Mouse (Mus musculus) midbrain, postnatal 0 days (tissue): ENCODE measurements at regions not wholly inside any gene's neighbourhood (a gene's known extent, or its start where the extent isn't known, plus 50 kb on each side); places are given as distances from the start of the nearest gene placed in this dataset.

ENCODE experiments used
- ATAC-seq: fragments of 200-750 bp; cut with Nextera tagmentation; 2 replicates; pipeline ENCODE4 v1.8.0; 2017; ENCODE audit warnings: moderate number of reproducible peaks, mild to moderate bottlenecking, moderate TSS enrichment, moderate library complexity; ENCODE audit not compliant: low FRiP score
- DNase-seq: peaks from one replicate; pipeline ENCODE4 v3.0.0-alpha.2; 2015; ENCODE audit warnings: low spot score
- H3K27ac ChIP-seq: fragments of 300-500 bp; sonication (generic); 2 replicates; pipeline ENCODE4 v1.5.1; 2014; ENCODE audit warnings: low read depth, mild to moderate bottlenecking, low read length, mixed read lengths
- H3K27me3 ChIP-seq: fragments of 300-500 bp; sonication (generic); 2 replicates; pipeline ENCODE4 v1.6.1; 2014; ENCODE audit warnings: low read length, control low read depth, mixed read lengths; ENCODE audit not compliant: insufficient read depth
- H3K36me3 ChIP-seq: fragments of 300-500 bp; sonication (generic); 2 replicates; pipeline ENCODE4 v1.6.1; 2014; ENCODE audit warnings: low read length, control low read depth, mixed read lengths; ENCODE audit not compliant: insufficient read depth
- H3K4me1 ChIP-seq: fragments of 300-500 bp; sonication (generic); 2 replicates; pipeline ENCODE4 v1.6.1; 2014; ENCODE audit warnings: mild to moderate bottlenecking, control low read depth, antibody characterized with exemption, low read length, mixed read lengths; ENCODE audit not compliant: insufficient read depth
- H3K4me2 ChIP-seq: fragments of 300-500 bp; sonication (generic); 2 replicates; pipeline ENCODE4 v1.6.1; 2014; ENCODE audit warnings: low read depth, mild to moderate bottlenecking, low read length, mixed read lengths; ENCODE audit not compliant: poor library complexity, severe bottlenecking
- H3K4me3 ChIP-seq: fragments of 300-500 bp; sonication (generic); 2 replicates; pipeline ENCODE4 v1.5.1; 2014; ENCODE audit warnings: low read depth, mild to moderate bottlenecking, low read length, moderate library complexity
- H3K9ac ChIP-seq: fragments of 300-500 bp; sonication (generic); replicated peaks from 2 replicates; pipeline ENCODE4 v1.6.1; 2014; ENCODE audit warnings: mild to moderate bottlenecking, low read length, moderate library complexity, mixed read lengths; ENCODE audit not compliant: poor library complexity, severe bottlenecking
- H3K9me3 ChIP-seq: fragments of 300-500 bp; sonication (generic); 2 replicates; pipeline ENCODE4 v1.6.1; 2016; ENCODE audit warnings: low read length, control low read depth
- CTCF ChIP-seq: IDR thresholded peaks from 2 replicates; pipeline ENCODE4 v1.5.1; 2016; ENCODE audit warnings: antibody characterized with exemption, mild to moderate bottlenecking
- WGBS: fragments of 180-500 bp; shearing (Covaris S2); extraction: QIAGEN DNeasy Blood & Tissue Kit; methylation state at CpG from one replicate; pipeline ENCODE4 v1.1.7; 2014; 5-methylcytosine and 5-hydroxymethylcytosine counted together

GRCm38 (mm10) chr11:52533379-52533778 is 137.2 kb downstream of the 9530068E07Rik start:
- Histone ChIP-seq H3K9ac (no peak overlapping the region), H3K9me3 (no peaks in the 10 kb centered on the region), H3K4me1 (no peaks in the 10 kb centered on the region), H3K27me3 (no peaks in the 10 kb centered on the region), H3K27ac (no peak overlapping the region), H3K4me2 (no peak overlapping the region), H3K4me3 (no peak overlapping the region), H3K36me3 (no peaks in the 10 kb centered on the region)
- 58% methylated on average over 5 of the region's 5 CpGs for WGBS
- no peak for DNase-seq
- TF ChIP-seq CTCF = no peak
- ATAC-seq = no peak

DNA sequence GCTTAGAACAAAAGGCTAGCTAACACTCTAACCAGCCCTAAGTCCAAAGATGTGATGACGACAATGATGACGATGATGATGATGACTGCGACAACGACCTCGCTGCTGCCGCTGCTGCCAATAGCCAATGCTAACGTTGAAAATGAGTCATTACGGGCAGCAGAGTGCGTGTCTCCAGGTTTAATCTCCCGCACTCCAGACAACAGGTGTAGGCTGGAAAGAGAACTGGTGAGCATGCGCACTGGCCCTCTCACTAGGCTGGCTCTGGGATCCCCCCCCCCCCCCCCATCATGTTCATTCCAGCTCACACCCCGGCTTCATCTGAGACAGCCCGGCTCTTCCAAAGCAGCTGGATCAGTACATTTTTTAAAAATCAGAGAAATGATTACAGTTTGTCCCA is 138.4 kb downstream of the 9530068E07Rik start:
- Histone ChIP-seq H3K27ac (no peak overlapping the region), H3K27me3 (no peaks in the 10 kb centered on the region), H3K4me3 (no peak overlapping the region), H3K4me2 (no peak overlapping the region), H3K4me1 (no peaks in the 10 kb centered on the region), H3K9ac (no peak overlapping the region), H3K36me3 (no peaks in the 10 kb centered on the region), H3K9me3 (no peaks in the 10 kb centered on the region)
- TF ChIP-seq CTCF = no peak
- peak; percentile 10 for DNase-seq
- 56% methylated on average over 13 of the region's 13 CpGs for WGBS
- no peak for ATAC-seq

DNA sequence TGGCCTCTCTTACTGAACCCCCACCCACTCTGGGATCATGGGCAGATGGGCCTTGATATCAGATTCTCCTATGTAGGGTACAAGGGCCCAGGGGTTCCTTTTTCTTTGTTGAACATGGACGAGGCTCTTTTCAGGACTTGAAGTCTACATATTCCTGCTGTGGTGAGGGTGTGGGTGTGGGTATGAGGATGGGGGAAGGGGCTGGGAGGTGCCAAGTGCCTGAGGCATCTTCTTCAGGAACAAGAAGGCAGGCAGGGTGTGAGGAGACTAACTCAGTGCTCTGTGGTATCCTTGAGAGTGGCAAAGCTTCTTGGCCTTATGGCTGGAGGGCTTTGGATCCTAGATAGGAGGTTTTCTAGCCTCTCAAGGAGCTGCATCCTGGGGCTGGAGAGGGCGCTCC is 140.0 kb downstream of the 9530068E07Rik start:
- Histone ChIP-seq H3K36me3 (no peaks in the 10 kb centered on the region), H3K9ac (0 out of 2 replicates have a peak overlapping the region, but pooled peaks have one; percentile 19), H3K4me3 (no peak overlapping the region), H3K27me3 (no peaks in the 10 kb centered on the region), H3K4me2 (no peak overlapping the region), H3K27ac (no peak overlapping the region), H3K9me3 (no peaks in the 10 kb centered on the region), H3K4me1 (no peaks in the 10 kb centered on the region)
- no peak for ATAC-seq
- no peak for DNase-seq
- WGBS = 88% methylated on average over 2 of the region's 2 CpGs
- TF ChIP-seq CTCF = no peak

DNA sequence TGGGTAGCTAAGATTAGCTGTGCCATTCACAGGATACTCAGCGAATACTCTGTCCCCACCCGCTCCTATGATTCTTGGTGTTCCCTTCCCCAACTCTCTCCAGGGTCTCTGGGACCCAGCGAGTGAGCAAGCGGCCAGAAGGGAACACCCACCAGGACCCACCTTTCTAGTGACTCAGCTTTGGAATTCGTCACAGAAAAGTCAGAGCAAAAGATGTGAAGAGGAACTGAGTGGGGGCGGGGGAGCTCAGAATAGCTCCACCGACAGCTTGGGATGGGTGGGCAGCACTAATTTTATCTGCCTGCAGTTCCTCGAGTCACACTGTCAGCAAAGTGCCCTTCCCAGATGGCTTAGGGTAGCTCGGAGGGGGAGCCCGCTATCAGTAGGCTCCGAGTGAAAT is 140.6 kb downstream of the 9530068E07Rik start:
- no peaks in the 10 kb centered on the region for H3K4me1 ChIP-seq
- H3K4me3 ChIP-seq = no peak overlapping the region
- H3K36me3 ChIP-seq = no peaks in the 10 kb centered on the region
- no peak overlapping the region for H3K9ac ChIP-seq
- H3K9me3 ChIP-seq = no peaks in the 10 kb centered on the region
- DNase-seq (no peak), ATAC-seq (no peak)
- WGBS = 75% methylated on average over 11 of the region's 11 CpGs
- H3K27me3 ChIP-seq = no peaks in the 10 kb centered on the region
- TF ChIP-seq CTCF = no peak
- H3K27ac ChIP-seq = no peak overlapping the region
- H3K4me2 ChIP-seq = no peak overlapping the region

- 61% methylated on average over 4 of the region's 4 CpGs for WGBS
- DNase-seq (no peak), ATAC-seq (no peak)
- Histone ChIP-seq H3K9ac (no peak overlapping the region), H3K4me3 (no peak overlapping the region), H3K27ac (no peak overlapping the region), H3K4me2 (no peak overlapping the region), H3K27me3 (no peaks in the 10 kb centered on the region), H3K9me3 (no peaks in the 10 kb centered on the region), H3K36me3 (no peaks in the 10 kb centered on the region), H3K4me1 (no peaks in the 10 kb centered on the region)
- no peak for TF ChIP-seq CTCF
Measured at GRCm38 (mm10) chr11:52537819-52538435, 141.7 kb downstream of the 9530068E07Rik start.

DNA sequence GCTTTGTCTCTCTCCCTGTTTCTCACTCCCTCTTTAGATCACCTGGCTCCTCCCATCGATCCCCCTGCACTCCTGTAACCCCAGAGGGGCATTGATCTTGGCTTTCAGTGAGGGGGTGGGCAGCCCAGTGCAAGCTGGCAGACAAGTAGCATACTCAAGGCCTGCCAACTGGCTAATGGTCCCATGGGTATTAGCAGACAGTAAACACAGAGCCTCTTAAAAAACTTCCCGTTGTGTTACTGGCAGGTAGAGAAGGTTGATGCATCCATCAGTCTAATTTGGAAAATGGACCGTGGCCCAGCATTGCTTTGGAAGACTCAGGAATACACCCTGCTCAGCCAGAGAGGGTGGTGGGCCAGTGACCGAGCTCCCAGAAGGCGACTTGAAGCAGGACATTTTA is 145.0 kb downstream of the 9530068E07Rik start:
- no peaks in the 10 kb centered on the region for H3K9me3 ChIP-seq
- no peak overlapping the region for H3K27ac ChIP-seq
- no peak for ATAC-seq
- no peaks in the 10 kb centered on the region for H3K27me3 ChIP-seq
- 70% methylated on average over 5 of the region's 5 CpGs for WGBS
- no peak overlapping the region for H3K9ac ChIP-seq
- H3K36me3 ChIP-seq = no peaks in the 10 kb centered on the region
- no peak overlapping the region for H3K4me2 ChIP-seq
- H3K4me1 ChIP-seq = no peaks in the 10 kb centered on the region
- no peak overlapping the region for H3K4me3 ChIP-seq
- no peak for DNase-seq
- TF ChIP-seq CTCF = no peak
